ENCODE assay signal across 8 mouse cellular contexts in genomic region chr14:26206926-26207247, GRCm38 (mm10). TPM values are rescaled to one million over a fixed set of nuclear protein-coding genes. Genes with fewer than 3 reads are reported as not detected.
DNase-seq lines count a peak whose midpoint lies in the region; ATAC-seq and TF ChIP-seq lines count a peak whose summit lies in the region.
"Not testable (repeated sequence)": the region's sequence is repeated elsewhere in the genome, so short reads cannot be mapped to it uniquely, and the experiment has no call there.

Tmem254b (minus strand) TSS chr14:26207041.

- 0 out of 2 replicates have a peak, but pooled peaks have one; percentile 73 for ATAC-seq in embryonic facial prominence, embryonic 15.5 days (ENCODE audit: insufficient number of reproducible peaks, low FRiP score, low TSS enrichment, low read depth)
- ATAC-seq in hindbrain, postnatal 0 days, result peak; percentile 88
- ATAC-seq in liver, embryonic 14.5 days (ENCODE audit: insufficient read depth), result peak; percentile 87
- ATAC-seq in midbrain, embryonic 13.5 days, result peak; percentile 82; the same call in 1 of the 2 replicates
- ATAC-seq in stomach, postnatal 0 days (ENCODE audit: low FRiP score, low TSS enrichment), result peak; percentile 89

- not testable (repeated sequence) for H3K4me1 ChIP-seq in embryonic facial prominence, embryonic 15.5 days; heart, embryonic 10.5 days; hindbrain, postnatal 0 days (ENCODE audit: insufficient read depth, low read length); liver, embryonic 14.5 days (replicated peaks; ENCODE audit: control insufficient read depth in 2 of 2, insufficient read depth in 2 of 2, low read length in 1 of 2); midbrain, embryonic 13.5 days (replicated peaks); stomach, postnatal 0 days (replicated peaks; ENCODE audit: control insufficient read depth, insufficient read depth)

- not testable (repeated sequence) for TF ChIP-seq CTCF in hindbrain, postnatal 0 days (IDR thresholded peaks at IDR 0.05; ENCODE audit: low read depth); liver, embryonic 14.5 days (IDR thresholded peaks at IDR 0.05; ENCODE audit: low read depth); stomach, postnatal 0 days (IDR thresholded peaks at IDR 0.05; ENCODE audit: low read depth)

- DNase-seq in adrenal gland, postnatal 10 days; heart, embryonic 10.5 days (ENCODE audit: low spot score); hindbrain, postnatal 0 days (ENCODE audit: low spot score); layer of hippocampus, postnatal 36 days; liver, embryonic 14.5 days (ENCODE audit: low read depth in 3 of 3, low spot score in 3 of 3); stomach, postnatal 0 days (ENCODE audit: low spot score): not testable (repeated sequence)

- not testable (repeated sequence) for TF ChIP-seq EP300 in liver, embryonic 14.5 days (IDR thresholded peaks at IDR 0.05; ENCODE audit: low read depth); stomach, postnatal 0 days (optimal IDR thresholded peaks at IDR 0.05)

- H3K9me3 ChIP-seq in embryonic facial prominence, embryonic 15.5 days (replicated peaks); heart, embryonic 10.5 days; hindbrain, postnatal 0 days (ENCODE audit: low read length); liver, embryonic 14.5 days (ENCODE audit: control insufficient read depth, low read length); midbrain, embryonic 13.5 days; stomach, postnatal 0 days (ENCODE audit: control insufficient read depth, low read length): not testable (repeated sequence)

- not testable (repeated sequence) for H3K36me3 ChIP-seq in embryonic facial prominence, embryonic 15.5 days; heart, embryonic 10.5 days; hindbrain, postnatal 0 days (ENCODE audit: insufficient read depth, low read length); liver, embryonic 14.5 days (replicated peaks; ENCODE audit: control insufficient read depth, insufficient read depth, low read depth); midbrain, embryonic 13.5 days; stomach, postnatal 0 days (ENCODE audit: control insufficient read depth, insufficient read depth, low read length)

- H3K9ac ChIP-seq in embryonic facial prominence, embryonic 15.5 days; hindbrain, postnatal 0 days (replicated peaks; ENCODE audit: low read length); liver, embryonic 14.5 days (replicated peaks); midbrain, embryonic 13.5 days (replicated peaks); stomach, postnatal 0 days (ENCODE audit: low read length): not testable (repeated sequence)

- not testable (repeated sequence) for H3K4me3 ChIP-seq in embryonic facial prominence, embryonic 15.5 days (replicated peaks); heart, embryonic 10.5 days; hindbrain, postnatal 0 days (ENCODE audit: low read length); liver, embryonic 14.5 days (ENCODE audit: insufficient read depth in 1 of 2, low read depth in 2 of 2, low read length in 2 of 2); midbrain, embryonic 13.5 days (replicated peaks); stomach, postnatal 0 days (ENCODE audit: low read depth, low read length)

- no CpG with 5 or more reads among the region's 10 CpGs for WGBS in embryonic facial prominence, embryonic 15.5 days
- no CpG with 5 or more reads among the region's 10 CpGs for WGBS in heart, embryonic 10.5 days
- no CpG with 5 or more reads among the region's 10 CpGs for WGBS in hindbrain, postnatal 0 days
- no CpG with 5 or more reads among the region's 10 CpGs for WGBS in liver, embryonic 14.5 days (ENCODE audit: insufficient replicate concordance)
- no CpG with 5 or more reads among the region's 10 CpGs for WGBS in midbrain, embryonic 13.5 days
- no CpG with 5 or more reads among the region's 10 CpGs for WGBS in stomach, postnatal 0 days

- H3K4me2 ChIP-seq in embryonic facial prominence, embryonic 15.5 days (replicated peaks); hindbrain, postnatal 0 days (ENCODE audit: low read depth, low read length); liver, embryonic 14.5 days (ENCODE audit: low read depth); midbrain, embryonic 13.5 days (replicated peaks); stomach, postnatal 0 days (replicated peaks; ENCODE audit: low read depth): not testable (repeated sequence)

- H3K27ac ChIP-seq in embryonic facial prominence, embryonic 15.5 days (replicated peaks); heart, embryonic 10.5 days; hindbrain, postnatal 0 days; liver, embryonic 14.5 days; midbrain, embryonic 13.5 days; stomach, postnatal 0 days (replicated peaks): not testable (repeated sequence)

- H3K27me3 ChIP-seq in embryonic facial prominence, embryonic 15.5 days; heart, embryonic 10.5 days (ENCODE audit: insufficient read depth, poor library complexity, severe bottlenecking); hindbrain, postnatal 0 days (ENCODE audit: insufficient read depth, low read length); liver, embryonic 14.5 days (ENCODE audit: control insufficient read depth, insufficient read depth, low read length); midbrain, embryonic 13.5 days; stomach, postnatal 0 days (ENCODE audit: control insufficient read depth, insufficient read depth, low read length): not testable (repeated sequence)

RNA-seq across cellular contexts. Expression of gene Tmem254b, which starts in this region (rescaled TPM):
- 10 to 100 TPM; 18.5 to 23.2 TPM for total RNA-seq in adrenal gland, postnatal 10 days (2021)
- polyA plus RNA-seq in embryonic facial prominence, embryonic 15.5 days (2015; fragmentation: Nextera tagmentation; extraction: Ambion mirVana), result 37.7 and 38.3 TPM in 2 replicates
- 21.3 and 26.4 TPM in 2 replicates for polyA plus RNA-seq in heart, embryonic 10.5 days (2016; fragmentation: Nextera tagmentation; extraction: Ambion mirVana)
- total RNA-seq in hindbrain, postnatal 0 days (2014; rRNA removed), result 18.3 and 27.9 TPM in 2 replicates
- 30.6 and 31.9 TPM in 2 replicates for polyA plus RNA-seq in hindbrain, postnatal 0 days (2015; fragmentation: Nextera tagmentation; extraction: Ambion mirVana)
- total RNA-seq in layer of hippocampus, postnatal 36 days (2021), result 10 to 100 TPM; 15.0 to 16.8 TPM
- polyA plus RNA-seq in liver, embryonic 14.5 days (2012; rRNA removed), result 5.9 and 6.7 TPM in 2 replicates
- 17.3 and 17.5 TPM in 2 replicates for polyA plus RNA-seq in liver, embryonic 14.5 days (2014; fragmentation: Nextera tagmentation; extraction: Ambion mirVana)
- polyA plus RNA-seq in midbrain, embryonic 13.5 days (2015; fragmentation: Nextera tagmentation; extraction: Ambion mirVana), result 18.7 and 19.3 TPM in 2 replicates
- polyA plus RNA-seq in stomach, postnatal 0 days (2015; fragmentation: Nextera tagmentation; extraction: Ambion mirVana), result 53.8 and 62.7 TPM in 2 replicates
